Mouse (Mus musculus): ENCODE data around the gene Olfr554.
"Not testable (repeated sequence)": the region's sequence is repeated elsewhere in the genome, so short reads cannot be mapped to it uniquely, and the experiment has no call there.

Gene Olfr554

DNA sequence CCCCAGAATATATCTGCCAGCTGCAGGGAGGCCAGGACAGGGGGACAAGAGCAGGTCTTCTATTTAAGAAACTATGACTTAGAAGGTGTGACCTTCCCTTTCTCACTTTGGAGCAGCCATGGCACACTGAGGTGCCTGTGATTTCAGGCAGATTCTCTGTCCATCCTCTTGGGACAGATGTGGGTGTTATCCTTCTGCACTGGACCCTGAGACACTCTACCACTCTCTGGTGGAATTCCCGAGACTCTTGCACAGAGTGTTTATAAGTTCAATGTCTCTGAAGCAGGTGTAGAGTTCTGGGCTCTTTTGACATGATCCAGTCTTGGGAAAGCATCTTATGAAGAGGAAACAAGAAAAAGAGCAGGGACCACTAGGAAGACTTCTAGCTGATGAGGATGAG lies at the start of gene Olfr554:
TSS of gene Olfr554 (plus strand) at position 301 of the 400 bp plus-strand sequence.
- DNase-seq (ENCODE audit: low spot score) = no peak

DNA sequence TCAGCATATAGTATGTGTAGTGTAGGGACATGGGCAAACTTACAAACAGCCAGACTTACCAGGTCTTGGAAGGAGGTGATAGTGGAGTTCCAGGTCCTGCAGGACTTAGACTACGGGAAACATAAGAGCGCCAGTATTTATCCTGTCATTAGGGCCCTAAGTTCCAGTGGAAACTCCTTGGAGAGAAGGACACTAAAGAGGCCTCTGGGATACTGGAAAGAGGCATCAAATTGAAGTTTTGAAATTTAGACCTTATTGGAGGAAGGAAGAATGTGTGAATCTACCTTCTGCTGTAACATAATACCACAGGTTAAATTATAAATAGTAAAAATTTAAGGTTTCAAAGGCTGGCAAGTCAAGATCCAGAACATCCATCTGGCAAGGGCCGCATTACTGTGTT lies 46.4 kb upstream of the Olfr554 start, which contains the start of gene Olfr551:
TSS of gene Olfr551 (minus strand) at position 101 of the 400 bp plus-strand sequence.
- DNase-seq (ENCODE audit: low spot score) = no peak

DNA sequence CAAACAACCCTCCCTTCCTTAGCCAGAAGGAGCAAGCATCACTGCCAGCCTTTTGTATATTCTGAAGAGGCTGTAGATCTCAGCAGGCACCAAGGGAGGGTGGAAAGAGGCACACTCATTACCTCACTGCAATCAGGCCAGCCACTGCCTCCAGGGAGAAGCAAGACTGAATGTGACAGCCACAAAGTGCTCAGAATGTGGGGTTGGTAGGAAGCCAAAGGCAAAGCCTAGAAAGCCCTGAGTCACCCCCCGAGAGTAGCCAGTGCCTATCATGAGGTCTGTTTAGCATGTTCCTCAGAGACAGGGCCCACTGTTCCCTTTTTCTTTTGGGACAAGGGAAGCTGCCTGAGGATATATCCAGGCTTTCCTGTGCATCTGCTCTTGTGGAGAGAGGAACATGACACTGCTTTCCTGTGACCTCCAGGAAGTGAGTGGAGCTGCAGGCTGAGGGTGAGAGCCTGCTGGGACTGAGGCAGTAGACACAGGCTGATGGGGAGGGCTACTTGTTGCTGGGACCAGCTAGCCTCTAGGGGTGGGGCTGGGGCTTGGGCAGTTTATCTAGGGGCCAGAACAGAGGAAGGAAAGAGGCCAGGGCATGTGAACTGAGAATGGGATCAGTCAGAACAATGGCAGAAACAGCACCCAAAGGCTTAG lies 40.7 kb upstream of the Olfr554 start, which contains the start of gene Olfr552:
TSS of gene Olfr552 (plus strand) at position 393 of the 654 bp plus-strand sequence.
- DNase-seq (ENCODE audit: low spot score) = no peak

DNA sequence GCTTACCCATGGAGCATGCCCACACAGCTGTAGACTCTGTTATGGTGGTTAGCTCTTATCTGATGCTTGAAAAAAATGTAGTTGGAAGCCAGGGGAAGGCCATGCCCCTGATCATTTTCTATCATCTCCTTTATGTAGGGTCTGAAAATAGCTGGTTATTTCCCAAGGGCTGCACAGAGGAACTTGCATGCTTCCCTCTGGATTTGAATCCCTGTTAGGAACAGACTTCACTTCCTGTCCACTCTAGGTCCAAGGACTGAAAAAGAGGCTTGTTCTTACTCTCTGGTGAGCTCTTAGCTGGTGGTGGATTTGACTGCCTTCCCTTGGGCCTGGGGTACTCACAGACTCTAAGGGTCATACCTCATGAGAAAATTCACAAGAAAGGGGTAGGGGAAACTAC lies 20.1 kb upstream of the Olfr554 start, which contains the start of gene Olfr553:
TSS of gene Olfr553 (minus strand) at position 101 of the 400 bp plus-strand sequence.
- DNase-seq (ENCODE audit: low spot score) = no peak

DNA sequence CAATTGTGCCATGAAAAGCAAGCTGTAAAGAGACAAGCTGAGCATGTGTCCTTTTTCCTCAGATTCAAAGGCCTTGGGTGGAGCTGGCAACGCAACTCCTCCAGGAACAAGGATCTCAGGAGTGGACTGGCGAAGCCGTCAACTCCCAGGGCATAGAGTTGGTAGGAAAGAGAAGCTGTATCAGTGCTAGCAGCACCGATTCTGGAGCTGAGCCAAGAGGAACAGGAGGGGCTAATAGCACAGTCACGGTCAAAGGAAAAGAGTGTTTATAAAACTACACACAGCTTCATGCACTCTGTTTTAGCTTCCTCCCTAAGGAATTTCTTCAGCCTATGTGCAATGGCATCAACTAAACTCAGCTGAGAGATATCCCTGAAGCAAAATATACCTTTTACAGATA lies 18.6 kb upstream of the Olfr554 start:
- DNase-seq (ENCODE audit: low spot score) = no peak

DNA sequence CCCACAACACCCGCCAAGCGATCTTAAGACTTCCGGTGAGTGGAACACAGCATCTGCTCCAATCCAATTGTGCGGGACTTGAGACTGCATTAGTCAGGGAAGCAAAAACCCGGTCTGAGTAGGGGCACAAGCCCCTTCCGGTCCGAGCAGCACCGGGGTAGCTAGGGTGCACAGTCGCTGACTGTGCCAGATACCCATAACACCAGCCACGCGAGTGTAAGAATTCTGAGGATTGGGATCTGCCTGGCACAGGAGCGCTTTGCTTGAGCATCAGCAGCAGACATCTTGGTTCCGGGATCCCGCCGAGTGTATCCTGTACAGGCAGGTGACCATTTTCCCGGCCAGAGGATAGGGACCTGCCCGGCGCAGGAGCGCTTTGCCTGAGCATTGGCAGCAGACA lies 17.9 kb upstream of the Olfr554 start:
- not testable (repeated sequence) for DNase-seq (ENCODE audit: low spot score)

DNA sequence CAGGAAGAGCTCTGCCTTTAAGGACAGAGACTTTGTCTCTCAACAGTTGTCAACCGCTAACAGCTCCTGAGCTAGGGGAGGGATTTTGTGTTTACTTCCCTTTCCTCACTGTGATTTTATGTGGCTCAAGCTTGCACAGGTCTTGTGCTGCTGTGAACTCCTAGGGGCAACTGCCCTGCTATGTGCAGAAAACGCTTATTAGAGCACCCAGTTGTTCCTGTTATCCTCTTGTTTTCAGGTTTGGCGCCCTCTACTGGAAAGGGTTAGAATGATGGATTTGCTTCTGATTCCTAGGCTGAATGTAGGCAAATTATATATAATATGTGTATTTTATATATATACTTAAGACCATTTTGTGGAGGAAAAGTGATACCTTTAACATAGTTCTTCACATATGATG lies 1.6 kb upstream of the Olfr554 start:
- no peak for DNase-seq (ENCODE audit: low spot score)

DNA sequence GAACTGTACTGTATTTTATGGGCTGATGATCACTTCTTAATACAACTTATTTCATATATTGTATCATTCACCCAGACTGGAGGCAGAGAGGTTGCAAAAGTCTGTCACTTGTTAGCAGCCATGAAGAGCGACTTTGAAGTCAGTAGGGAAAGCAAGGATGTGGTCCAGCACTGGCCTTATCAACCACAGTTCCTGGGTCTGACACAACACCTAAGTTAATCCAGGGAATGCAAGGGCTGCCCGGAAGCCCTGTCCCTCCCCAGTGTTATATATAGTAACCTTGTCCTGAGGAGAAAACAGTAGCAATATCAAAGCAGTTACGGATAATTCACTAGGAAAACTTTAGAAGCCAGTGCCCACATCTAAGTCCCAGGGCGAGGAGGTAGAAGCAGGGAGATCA lies 6.7 kb downstream of the Olfr554 start:
- not testable (repeated sequence) for DNase-seq (ENCODE audit: low spot score)

DNA sequence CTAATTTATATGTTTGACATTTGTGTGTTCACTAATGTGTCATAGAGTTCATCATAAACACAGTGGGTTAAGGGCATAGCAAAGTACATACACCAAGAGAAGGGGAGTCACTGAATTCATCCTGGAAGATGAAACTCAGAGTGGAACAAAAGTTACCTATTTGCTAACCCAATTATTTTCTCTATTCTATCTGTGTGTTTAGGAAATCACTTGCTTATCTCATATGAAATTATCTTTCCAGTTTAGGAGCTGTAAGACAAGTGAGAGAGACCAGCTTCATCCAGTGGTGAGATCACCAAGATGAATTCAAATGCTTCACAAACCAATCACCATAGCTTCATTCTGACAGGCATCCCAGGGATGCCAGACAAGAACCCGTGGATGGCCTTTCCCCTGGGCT lies 20.3 kb downstream of the Olfr554 start, which contains the start of gene Olfr555:
TSS of gene Olfr555 (plus strand) at position 301 of the 400 bp plus-strand sequence.
- DNase-seq (ENCODE audit: low spot score) = no peak

DNA sequence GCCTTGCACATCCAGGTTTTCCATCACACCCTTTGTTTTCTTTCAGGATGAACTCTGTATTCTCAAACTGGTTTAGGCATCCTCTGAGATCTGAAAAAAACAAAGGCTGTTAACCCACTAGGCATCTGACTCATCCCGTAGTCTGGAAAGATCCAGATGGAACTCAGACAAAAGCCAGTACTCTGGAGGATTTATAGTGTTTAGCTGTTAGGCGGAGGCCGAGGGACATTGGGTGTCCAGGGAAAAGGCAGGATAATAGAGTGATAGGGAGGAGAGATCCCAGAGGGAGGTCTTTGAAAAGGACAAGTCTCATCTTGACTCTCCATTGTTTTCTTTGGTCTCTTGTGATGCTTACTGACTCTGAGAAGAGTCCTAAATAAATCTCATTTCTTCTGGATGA lies 26.4 kb downstream of the Olfr554 start, which contains the start of gene Olfr556:
TSS of gene Olfr556 (plus strand) at position 301 of the 400 bp plus-strand sequence.
- DNase-seq (ENCODE audit: low spot score) = no peak

DNA sequence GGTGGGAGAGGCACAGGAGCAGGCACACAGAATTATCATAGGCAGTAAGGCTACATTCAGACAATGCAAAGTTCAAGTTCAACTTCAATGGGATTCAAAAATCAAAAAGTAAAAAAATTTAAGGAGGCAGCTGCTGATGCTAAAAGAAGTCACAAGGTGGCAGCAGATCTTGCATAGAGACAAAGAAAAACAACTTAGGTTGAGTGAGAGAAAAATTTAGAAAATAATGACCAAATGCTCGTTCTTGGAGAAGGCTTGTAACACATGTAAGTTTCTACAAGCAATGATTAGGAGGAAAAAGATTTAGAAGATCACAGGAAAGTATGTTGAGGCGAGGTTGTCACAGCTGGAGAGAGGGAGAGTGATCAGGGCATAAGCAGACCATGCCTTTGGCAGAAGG lies 27.1 kb downstream of the Olfr554 start:
- no peak for DNase-seq (ENCODE audit: low spot score)

DNA sequence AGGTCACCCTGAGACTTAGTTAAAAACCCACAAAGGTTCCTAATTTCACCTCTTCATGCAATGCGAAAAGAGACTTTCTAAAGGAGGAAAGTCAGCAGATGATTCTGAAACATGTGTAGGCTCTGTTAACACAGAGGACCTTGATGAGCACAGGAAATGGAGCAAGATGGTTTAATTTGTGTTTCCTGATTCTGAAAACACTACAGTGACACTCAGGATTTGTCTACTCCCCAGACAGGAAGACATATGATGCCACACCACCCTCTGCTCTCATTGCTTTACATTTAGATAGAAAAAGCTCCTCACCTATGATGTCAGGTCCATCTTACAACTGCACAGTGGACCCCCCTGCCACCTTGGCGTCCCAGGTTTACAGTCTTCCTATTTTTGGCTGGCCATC lies 38.0 kb downstream of the Olfr554 start:
- DNase-seq (ENCODE audit: low spot score) = no peak

DNA sequence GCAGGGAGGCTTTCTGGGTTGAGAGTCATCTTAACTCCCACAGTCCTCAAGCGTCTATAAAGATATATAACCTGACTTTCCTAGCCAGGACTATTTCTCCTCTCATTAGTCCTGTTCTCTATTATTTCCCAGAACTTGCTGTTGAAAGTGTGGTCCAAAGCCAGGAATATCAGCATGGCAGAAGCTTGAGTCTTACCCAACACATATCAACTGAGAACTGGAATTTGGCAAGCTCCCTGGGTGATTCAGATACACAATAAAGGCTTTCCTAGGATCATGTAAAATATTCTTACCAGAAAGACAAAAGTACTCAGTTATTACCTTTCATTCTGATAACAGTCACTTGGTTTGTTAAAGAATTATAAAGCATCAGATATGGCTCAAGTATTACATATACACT lies 43.7 kb downstream of the Olfr554 start:
- no peak for DNase-seq (ENCODE audit: low spot score)

DNA sequence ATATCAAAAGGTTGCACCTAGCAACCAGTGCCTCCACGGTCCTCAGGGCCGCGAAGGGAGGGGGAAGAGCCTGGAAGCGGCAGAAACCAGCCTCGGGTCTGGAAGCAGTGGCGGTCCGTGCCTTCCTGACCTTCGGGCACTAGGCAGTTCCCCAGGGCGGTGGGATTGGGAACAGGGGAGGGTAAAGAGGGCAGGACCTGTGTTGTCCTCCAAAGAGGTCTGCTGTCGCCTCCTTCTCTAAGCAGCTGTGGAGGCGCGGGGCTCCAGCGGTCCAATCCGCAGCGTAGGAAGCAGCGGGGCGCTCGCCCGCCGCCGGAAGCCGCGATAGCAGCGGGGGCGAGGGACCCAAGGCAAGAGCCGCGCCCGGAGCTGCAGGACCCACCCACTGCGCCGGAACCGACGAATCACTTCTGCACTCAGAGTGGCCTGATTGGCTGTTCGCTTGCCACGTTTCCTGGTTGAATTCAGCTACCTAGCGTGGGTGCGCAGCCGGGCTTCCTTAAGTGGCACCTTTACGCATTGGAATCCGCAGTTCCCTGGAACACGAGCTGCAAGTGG lies 48.8 kb downstream of the Olfr554 start, which contains the start of gene Trim68:
TSS of gene Trim68 (minus strand) at position 384 of the 558 bp plus-strand sequence.
- peak; percentile 68 for DNase-seq (ENCODE audit: low spot score)

Measured in spleen, adult 12 weeks (tissue).